Mouse (Mus musculus): ENCODE measurements around the gene Med21.

DNA sequence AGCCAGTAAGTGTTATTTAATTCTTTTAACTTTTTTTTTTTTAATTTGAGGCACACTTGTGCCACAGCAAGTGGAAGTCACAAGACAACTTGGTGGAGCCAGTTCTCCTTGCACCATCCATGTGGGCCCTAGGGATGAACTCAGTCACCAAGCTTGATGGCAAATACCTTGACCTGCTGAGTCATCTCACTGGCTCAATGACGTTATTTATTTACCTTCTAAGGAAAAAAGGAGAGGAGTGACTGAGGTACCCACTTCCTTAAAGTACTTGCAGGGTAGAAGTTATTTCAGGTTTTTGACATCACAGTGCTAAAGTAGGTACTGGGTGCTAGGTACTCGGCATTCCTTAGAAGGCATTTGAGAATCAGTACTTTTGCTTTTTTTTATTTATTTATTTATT, 23.1 kb downstream of the Med21 start:
- no peak for TF ChIP-seq CTCF (IDR thresholded peaks at IDR 0.05)
- no peak for TF ChIP-seq EP300 (IDR thresholded peaks at IDR 0.05)

Data from lung, postnatal 0 days (tissue).